Mouse (Mus musculus): Measurements from ENCODE around the gene Spock1. TPM values are rescaled to one million over a fixed set of nuclear protein-coding genes. Genes with fewer than 3 reads are reported as not detected.
A peak's percentile ranks its signal among the peaks of the same experiment; 100 is the strongest.
"Not testable (repeated sequence)": the region's sequence is repeated elsewhere in the genome, so short reads cannot be mapped to it uniquely, and the experiment has no call there.

Spock1 gene
- polyA plus RNA-seq, 1 experiment from 2014 or later, result 104 TPM

DNA sequence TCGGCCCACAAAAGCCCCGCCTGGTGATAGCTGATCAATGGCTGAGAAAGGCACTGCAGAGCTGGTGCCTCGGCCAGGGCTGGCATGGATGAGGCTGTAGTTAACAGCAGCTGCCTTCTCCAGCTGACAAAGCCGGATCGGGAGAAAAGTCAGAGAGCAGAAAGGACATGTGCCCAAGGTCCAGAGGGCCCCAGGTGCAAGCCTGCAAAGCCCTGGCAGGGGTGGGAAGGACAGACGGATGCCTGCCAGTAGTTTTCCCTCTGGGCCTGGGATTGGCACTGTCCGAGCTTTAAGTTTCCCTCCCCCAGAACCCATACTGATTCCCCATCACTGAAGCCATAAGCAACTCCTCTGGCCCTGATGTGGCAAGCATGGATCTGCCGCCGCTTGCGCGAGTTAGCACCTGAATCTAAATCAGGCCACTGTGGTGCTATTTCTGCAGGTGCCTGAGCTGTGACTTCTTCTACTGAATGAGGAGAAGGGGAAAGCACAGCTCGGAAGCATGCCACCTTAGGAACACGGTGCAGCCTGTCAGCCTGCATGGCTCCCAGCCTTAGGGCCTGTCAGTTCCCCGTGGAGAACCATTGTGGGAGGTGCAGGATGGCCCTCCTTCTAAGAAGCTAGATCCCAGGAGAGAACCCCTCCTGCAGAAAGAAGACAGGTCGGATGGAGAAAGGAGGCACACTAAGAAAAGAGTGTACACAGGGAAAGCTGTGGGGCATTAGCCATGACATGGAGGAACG is 423.5 kb downstream of the Spock1 start:
- Histone ChIP-seq H3K4me1 (replicated peaks; ENCODE audit: control insufficient read depth, insufficient read depth, low read length) (0 out of 2 replicates have a peak, but pooled peaks cover 4% of the 10 kb centered on the region), H3K4me2 (replicated peaks) (no peak overlapping the region), H3K27ac (no peak overlapping the region), H3K27me3 (ENCODE audit: control insufficient read depth, insufficient read depth, low read length) (no peaks in the 10 kb centered on the region), H3K4me3 (replicated peaks; ENCODE audit: low read length) (no peak overlapping the region), H3K36me3 (replicated peaks; ENCODE audit: control insufficient read depth, insufficient read depth) (no peaks in the 10 kb centered on the region), H3K9ac (no peak overlapping the region), H3K9me3 (ENCODE audit: control insufficient read depth, low read length) (no peaks in the 10 kb centered on the region)
- ATAC-seq (ENCODE audit: low FRiP score) (no peak), DNase-seq (ENCODE audit: low spot score) (no peak)
- 80% methylated on average over 16 of the region's 16 CpGs for WGBS

DNA sequence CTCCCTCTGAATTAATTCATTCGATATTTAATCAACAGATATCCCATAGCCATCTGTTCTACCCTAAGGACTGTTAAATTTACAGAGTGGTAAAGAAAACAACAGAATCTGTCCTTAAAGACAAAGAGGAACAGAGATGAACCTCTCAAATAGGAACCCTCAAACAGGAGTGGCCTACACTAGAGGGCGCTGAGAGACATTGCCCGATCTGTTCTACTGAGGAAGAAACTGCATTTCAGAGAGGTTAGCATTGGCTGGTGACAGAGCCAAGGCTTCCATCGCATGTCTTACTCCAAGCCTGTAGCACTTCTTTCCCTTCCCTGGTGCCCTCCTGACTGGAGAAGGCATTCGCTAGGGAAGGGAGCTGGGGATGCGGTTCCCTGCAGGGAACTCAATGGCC is 431.4 kb downstream of the Spock1 start:
- H3K9ac ChIP-seq, result no peak overlapping the region

DNA sequence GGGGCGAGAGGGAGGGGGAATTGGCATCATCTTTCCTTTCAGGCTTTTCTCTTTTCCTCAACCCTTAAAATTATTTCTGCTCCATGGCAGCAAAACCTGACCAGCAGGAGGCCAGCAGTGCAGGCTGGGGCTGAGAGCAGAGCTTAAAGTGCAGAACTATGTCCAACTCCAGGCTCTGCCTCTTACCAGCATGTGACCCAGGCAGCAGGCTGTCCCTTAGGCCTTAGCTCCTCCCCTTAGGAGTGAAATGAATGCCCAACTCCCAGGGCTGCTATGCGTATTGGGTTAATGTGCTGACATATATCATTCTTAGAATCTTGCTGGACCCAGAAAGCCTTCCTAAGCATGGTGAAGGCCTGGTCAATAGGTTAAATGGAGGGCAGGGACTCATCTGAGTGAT is 434.1 kb downstream of the Spock1 start:
- Histone ChIP-seq H3K4me3 (replicated peaks; ENCODE audit: low read length) (no peak overlapping the region), H3K27ac (no peak overlapping the region), H3K9me3 (ENCODE audit: control insufficient read depth, low read length) (no peaks in the 10 kb centered on the region), H3K36me3 (replicated peaks; ENCODE audit: control insufficient read depth, insufficient read depth) (no peaks in the 10 kb centered on the region), H3K27me3 (ENCODE audit: control insufficient read depth, insufficient read depth, low read length) (no peaks in the 10 kb centered on the region), H3K9ac (no peak overlapping the region), H3K4me1 (replicated peaks; ENCODE audit: control insufficient read depth, insufficient read depth, low read length) (peaks cover 7% of the 10 kb centered on the region; the same call in 1 of the 2 replicates), H3K4me2 (replicated peaks) (no peak overlapping the region)
- ATAC-seq (ENCODE audit: low FRiP score) (no peak), DNase-seq (ENCODE audit: low spot score) (no peak)
- WGBS, result 79% methylated on average over 2 of the region's 2 CpGs

More for the DNA sequence above, 431.4 kb downstream of the Spock1 start:
- H3K27me3 ChIP-seq (ENCODE audit: control insufficient read depth, insufficient read depth, low read length), result no peaks in the 10 kb centered on the region
- H3K4me2 ChIP-seq (replicated peaks), result no peak overlapping the region
- peaks cover 4% of the 10 kb centered on the region; the same call in 1 of the 2 replicates for H3K4me1 ChIP-seq (replicated peaks; ENCODE audit: control insufficient read depth, insufficient read depth, low read length)
- H3K9me3 ChIP-seq (ENCODE audit: control insufficient read depth, low read length), result no peaks in the 10 kb centered on the region
- DNase-seq (ENCODE audit: low spot score) (no peak), ATAC-seq (ENCODE audit: low FRiP score) (no peak)
- no peaks in the 10 kb centered on the region for H3K36me3 ChIP-seq (replicated peaks; ENCODE audit: control insufficient read depth, insufficient read depth)
- no peak overlapping the region for H3K27ac ChIP-seq
- WGBS, result 31% methylated on average over 6 of the region's 6 CpGs
- H3K4me3 ChIP-seq (replicated peaks; ENCODE audit: low read length), result no peak overlapping the region

DNA sequence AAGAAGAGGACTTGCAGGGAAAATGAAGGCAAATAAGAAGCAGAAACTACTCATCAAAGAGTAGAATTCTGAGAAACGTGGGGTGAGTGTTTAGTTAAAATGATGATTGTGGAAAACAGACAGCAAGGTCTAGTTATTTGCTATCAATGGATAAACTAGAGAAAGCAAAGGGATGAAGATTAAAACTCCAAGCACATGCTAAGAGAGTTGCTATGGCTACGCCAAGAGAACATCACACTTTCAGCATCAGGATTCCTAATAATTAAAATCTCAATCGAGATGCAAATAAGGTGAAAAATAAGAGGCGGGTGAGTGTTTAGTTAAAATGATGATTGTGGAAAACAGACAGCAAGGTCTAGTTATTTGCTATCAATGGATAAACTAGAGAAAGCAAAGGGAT is 437.2 kb downstream of the Spock1 start:
- H3K4me1 ChIP-seq (replicated peaks; ENCODE audit: control insufficient read depth, insufficient read depth, low read length); H3K9me3 ChIP-seq (ENCODE audit: control insufficient read depth, low read length); DNase-seq (ENCODE audit: low spot score); H3K27ac ChIP-seq; ATAC-seq (ENCODE audit: low FRiP score); H3K4me3 ChIP-seq (replicated peaks; ENCODE audit: low read length); H3K9ac ChIP-seq; H3K27me3 ChIP-seq (ENCODE audit: control insufficient read depth, insufficient read depth, low read length); H3K36me3 ChIP-seq (replicated peaks; ENCODE audit: control insufficient read depth, insufficient read depth); H3K4me2 ChIP-seq (replicated peaks): not testable (repeated sequence)
- WGBS, result 73% methylated on average over 4 of the region's 4 CpGs

DNA sequence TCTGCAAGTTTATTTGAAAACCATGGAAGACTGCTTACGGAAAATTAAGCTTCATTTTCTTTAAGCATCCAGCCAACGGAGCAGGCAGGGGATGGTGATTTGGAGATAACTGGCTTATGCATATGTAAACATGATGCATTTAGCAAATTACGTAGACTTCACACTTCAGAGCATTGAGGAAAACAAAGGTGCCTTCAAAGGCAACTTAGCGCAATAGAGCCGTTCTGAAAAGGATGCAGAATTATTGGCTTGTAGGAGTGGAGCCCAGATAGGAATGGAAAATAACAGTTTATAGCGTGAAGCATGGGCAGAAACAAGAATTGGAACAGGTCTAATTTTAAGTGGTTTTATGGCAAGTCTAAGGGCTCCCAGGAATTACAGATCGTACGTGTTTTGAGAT is 448.2 kb downstream of the Spock1 start:
- no peaks in the 10 kb centered on the region for H3K4me1 ChIP-seq (replicated peaks; ENCODE audit: control insufficient read depth, insufficient read depth, low read length)
- no peak overlapping the region for H3K9ac ChIP-seq
- no peaks in the 10 kb centered on the region for H3K27me3 ChIP-seq (ENCODE audit: control insufficient read depth, insufficient read depth, low read length)
- no peak overlapping the region for H3K4me2 ChIP-seq (replicated peaks)
- DNase-seq (ENCODE audit: low spot score) (no peak), ATAC-seq (ENCODE audit: low FRiP score) (0 out of 2 replicates have a peak, but pooled peaks have one; percentile 55)
- H3K9me3 ChIP-seq (ENCODE audit: control insufficient read depth, low read length), result no peaks in the 10 kb centered on the region
- H3K36me3 ChIP-seq (replicated peaks; ENCODE audit: control insufficient read depth, insufficient read depth), result no peaks in the 10 kb centered on the region
- 72% methylated on average over 8 of the region's 8 CpGs for WGBS
- no peak overlapping the region for H3K4me3 ChIP-seq (replicated peaks; ENCODE audit: low read length)
- peak overlapping the region; percentile 67; the same call in 1 of the 2 replicates for H3K27ac ChIP-seq

DNA sequence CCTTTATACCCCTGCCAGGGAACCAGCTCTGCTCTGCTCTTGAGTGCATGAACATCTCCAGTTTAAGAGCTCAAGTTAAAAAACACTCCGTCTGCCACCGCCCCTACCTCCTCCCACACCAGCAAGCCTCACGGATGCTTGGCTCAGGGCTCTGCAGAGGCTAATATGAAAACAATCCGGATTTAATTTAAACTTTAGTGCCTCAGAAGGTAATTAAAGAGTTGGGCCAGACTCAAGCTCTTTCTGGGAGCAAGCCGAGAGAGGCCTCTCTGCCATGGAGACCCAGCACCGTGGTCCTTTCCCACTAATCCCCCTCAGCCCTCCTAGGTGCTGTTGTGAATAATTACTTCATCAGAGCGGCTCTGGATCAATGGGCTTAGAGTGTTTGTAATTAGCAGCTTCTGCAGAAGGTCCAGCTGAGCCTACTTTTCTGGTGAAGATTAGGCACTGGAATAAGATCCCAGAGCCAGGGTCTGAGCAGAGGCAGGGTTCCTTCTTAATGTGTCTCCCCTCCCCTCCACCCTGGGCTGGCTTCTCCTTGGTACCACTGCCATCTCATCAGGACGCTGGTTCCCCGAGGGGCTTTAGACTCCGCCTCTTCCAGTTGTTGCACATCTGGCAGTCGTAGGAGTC is 457.8 kb downstream of the Spock1 start:
- H3K27me3 ChIP-seq (ENCODE audit: control insufficient read depth, insufficient read depth, low read length), result no peaks in the 10 kb centered on the region
- H3K4me2 ChIP-seq (replicated peaks), result no peak overlapping the region
- H3K9me3 ChIP-seq (ENCODE audit: control insufficient read depth, low read length), result no peaks in the 10 kb centered on the region
- 26% methylated on average over 11 of the region's 11 CpGs for WGBS
- DNase-seq (ENCODE audit: low spot score) (peak; percentile 41), ATAC-seq (ENCODE audit: low FRiP score) (peak; percentile 66; the same call in 1 of the 2 replicates)
- H3K27ac ChIP-seq, result peak overlapping the region; percentile 62
- H3K9ac ChIP-seq, result no peak overlapping the region
- peaks cover 27% of the 10 kb centered on the region for H3K4me1 ChIP-seq (replicated peaks; ENCODE audit: control insufficient read depth, insufficient read depth, low read length)
- no peak overlapping the region for H3K4me3 ChIP-seq (replicated peaks; ENCODE audit: low read length)
- H3K36me3 ChIP-seq (replicated peaks; ENCODE audit: control insufficient read depth, insufficient read depth), result no peaks in the 10 kb centered on the region

DNA sequence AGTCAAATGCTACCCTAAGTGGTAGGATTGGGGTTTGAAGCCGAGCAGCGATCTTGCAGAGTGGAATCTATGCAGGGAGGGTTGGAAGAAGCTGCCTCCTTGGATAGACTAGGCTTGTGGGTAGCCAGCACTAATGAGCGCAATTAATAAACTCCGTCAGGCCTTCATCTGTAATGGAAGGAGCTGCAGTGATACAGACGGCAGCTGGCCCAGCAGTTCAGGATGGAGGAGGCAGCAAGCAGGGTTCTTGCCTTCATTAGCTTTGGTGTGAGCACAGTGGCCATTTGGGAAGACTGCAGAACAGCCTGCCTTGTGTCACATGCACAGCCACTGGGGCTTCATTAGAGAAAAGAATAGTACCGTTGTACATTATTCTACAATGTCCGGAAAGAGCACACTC is 459.2 kb downstream of the Spock1 start:
- Histone ChIP-seq H3K4me3 (replicated peaks; ENCODE audit: low read length) (no peak overlapping the region), H3K9me3 (ENCODE audit: control insufficient read depth, low read length) (no peaks in the 10 kb centered on the region), H3K27ac (peak overlapping the region; percentile 62), H3K27me3 (ENCODE audit: control insufficient read depth, insufficient read depth, low read length) (no peaks in the 10 kb centered on the region), H3K4me2 (replicated peaks) (no peak overlapping the region), H3K36me3 (replicated peaks; ENCODE audit: control insufficient read depth, insufficient read depth) (no peaks in the 10 kb centered on the region), H3K9ac (no peak overlapping the region), H3K4me1 (replicated peaks; ENCODE audit: control insufficient read depth, insufficient read depth, low read length) (peaks cover 27% of the 10 kb centered on the region)
- 64% methylated on average over 7 of the region's 7 CpGs for WGBS
- ATAC-seq (ENCODE audit: low FRiP score), result peak; percentile 62; the same call in 1 of the 2 replicates
- peak; percentile 41 for DNase-seq (ENCODE audit: low spot score)

DNA sequence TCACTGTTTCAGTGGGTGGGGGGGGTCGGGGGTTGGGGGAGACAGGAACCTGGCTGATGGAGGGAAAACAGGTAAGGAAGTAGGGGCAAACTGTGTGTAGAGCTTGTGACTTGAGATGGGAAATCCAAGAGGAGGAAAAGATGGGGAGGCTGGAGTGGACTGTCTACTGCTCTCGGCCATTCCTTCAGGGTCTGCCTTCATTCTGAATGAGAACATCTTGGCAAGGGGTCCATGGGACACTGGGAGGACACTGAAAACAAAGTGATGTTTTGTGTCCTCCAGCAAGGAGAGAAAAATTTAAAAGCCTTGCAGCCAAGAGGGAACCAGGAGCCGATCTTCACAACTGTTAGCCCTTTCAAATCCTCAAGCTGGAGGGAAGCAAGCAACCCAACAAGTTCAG is 463.2 kb downstream of the Spock1 start:
- no peak overlapping the region for H3K4me3 ChIP-seq (replicated peaks; ENCODE audit: low read length)
- H3K9me3 ChIP-seq (ENCODE audit: control insufficient read depth, low read length), result no peaks in the 10 kb centered on the region
- no peak overlapping the region for H3K4me2 ChIP-seq (replicated peaks)
- WGBS, result 80% methylated on average over 3 of the region's 3 CpGs
- no peak overlapping the region for H3K9ac ChIP-seq
- no peaks in the 10 kb centered on the region for H3K36me3 ChIP-seq (replicated peaks; ENCODE audit: control insufficient read depth, insufficient read depth)
- no peaks in the 10 kb centered on the region for H3K27me3 ChIP-seq (ENCODE audit: control insufficient read depth, insufficient read depth, low read length)
- peaks cover 14% of the 10 kb centered on the region for H3K4me1 ChIP-seq (replicated peaks; ENCODE audit: control insufficient read depth, insufficient read depth, low read length)
- no peak overlapping the region for H3K27ac ChIP-seq
- DNase-seq (ENCODE audit: low spot score), result no peak
- no peak for ATAC-seq (ENCODE audit: low FRiP score)

DNA sequence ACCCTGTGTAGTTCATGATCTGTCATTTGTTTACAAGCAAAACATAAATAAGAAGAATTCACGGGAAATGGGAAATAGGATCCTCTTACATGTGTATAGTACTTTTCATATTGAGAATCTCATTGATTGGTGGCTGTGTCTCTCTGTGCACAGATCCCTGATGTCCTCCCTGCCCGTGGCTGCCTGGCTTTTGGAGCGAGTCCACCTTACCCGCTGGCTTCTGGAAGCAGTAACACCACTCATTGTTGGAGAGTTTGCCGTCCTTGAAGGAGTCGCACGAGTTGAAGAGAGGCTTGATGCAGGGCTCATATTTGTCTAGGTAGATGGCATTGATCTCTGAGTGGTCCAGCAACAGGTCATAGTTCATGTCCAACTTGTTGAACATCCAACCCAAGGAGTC is 468.0 kb downstream of the Spock1 start:
- Histone ChIP-seq H3K36me3 (replicated peaks; ENCODE audit: control insufficient read depth, insufficient read depth) (no peaks in the 10 kb centered on the region), H3K9ac (no peak overlapping the region), H3K4me2 (replicated peaks) (no peak overlapping the region), H3K27me3 (ENCODE audit: control insufficient read depth, insufficient read depth, low read length) (no peaks in the 10 kb centered on the region), H3K4me3 (replicated peaks; ENCODE audit: low read length) (no peak overlapping the region), H3K27ac (no peak overlapping the region), H3K4me1 (replicated peaks; ENCODE audit: control insufficient read depth, insufficient read depth, low read length) (no peaks in the 10 kb centered on the region), H3K9me3 (ENCODE audit: control insufficient read depth, low read length) (no peaks in the 10 kb centered on the region)
- DNase-seq (ENCODE audit: low spot score), result no peak
- ATAC-seq (ENCODE audit: low FRiP score), result no peak
- 90% methylated on average over 7 of the region's 7 CpGs for WGBS
